Mouse (Mus musculus): ENCODE results near the gene Cd37. TPM values are rescaled to one million over a fixed set of nuclear protein-coding genes. Genes with fewer than 3 reads are reported as not detected.

The Cd37 gene
- polyA plus RNA-seq, 1 experiment: 11.2 TPM

DNA sequence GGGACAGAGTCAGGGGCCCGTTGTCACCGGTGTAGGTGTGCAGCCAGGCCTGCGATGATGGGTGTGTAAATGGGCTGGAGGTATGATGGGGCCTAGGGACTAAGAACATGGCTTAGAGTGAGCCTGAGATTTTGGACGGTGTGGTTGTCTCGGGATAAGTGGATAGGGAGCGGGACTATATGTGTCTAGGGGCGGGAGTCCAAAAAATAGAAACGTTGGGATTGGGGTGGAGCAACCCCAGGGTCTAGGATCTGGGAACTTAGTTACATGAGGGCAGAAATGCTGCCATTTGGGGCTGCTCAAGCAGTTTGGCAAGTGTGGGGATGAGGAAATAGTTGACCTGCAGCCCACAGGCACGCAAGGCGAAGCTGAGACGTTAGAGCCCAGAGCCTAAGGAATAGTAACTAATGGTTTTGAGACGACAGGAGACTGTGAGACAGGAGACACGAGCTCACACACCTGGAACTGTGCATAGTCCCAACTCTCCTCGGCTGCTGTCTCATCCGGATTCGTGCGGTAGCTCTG is 3.2 kb downstream of the Cd37 start:
- no peak for DNase-seq (ENCODE audit: extremely low spot score in 1 of 2, low spot score in 1 of 2)

- DNase-seq (ENCODE audit: extremely low spot score in 1 of 2, low spot score in 1 of 2): peak in 1 of 2 experiments; percentile 20
These were observed 3.9 kb downstream of the Cd37 start for GRCm38 (mm10) chr7:45234922-45235571.

- DNase-seq (ENCODE audit: extremely low spot score in 1 of 2, low spot score in 1 of 2): no peak
These were observed 4.5 kb downstream of the Cd37 start for GRCm38 (mm10) chr7:45234333-45234841.

DNA sequence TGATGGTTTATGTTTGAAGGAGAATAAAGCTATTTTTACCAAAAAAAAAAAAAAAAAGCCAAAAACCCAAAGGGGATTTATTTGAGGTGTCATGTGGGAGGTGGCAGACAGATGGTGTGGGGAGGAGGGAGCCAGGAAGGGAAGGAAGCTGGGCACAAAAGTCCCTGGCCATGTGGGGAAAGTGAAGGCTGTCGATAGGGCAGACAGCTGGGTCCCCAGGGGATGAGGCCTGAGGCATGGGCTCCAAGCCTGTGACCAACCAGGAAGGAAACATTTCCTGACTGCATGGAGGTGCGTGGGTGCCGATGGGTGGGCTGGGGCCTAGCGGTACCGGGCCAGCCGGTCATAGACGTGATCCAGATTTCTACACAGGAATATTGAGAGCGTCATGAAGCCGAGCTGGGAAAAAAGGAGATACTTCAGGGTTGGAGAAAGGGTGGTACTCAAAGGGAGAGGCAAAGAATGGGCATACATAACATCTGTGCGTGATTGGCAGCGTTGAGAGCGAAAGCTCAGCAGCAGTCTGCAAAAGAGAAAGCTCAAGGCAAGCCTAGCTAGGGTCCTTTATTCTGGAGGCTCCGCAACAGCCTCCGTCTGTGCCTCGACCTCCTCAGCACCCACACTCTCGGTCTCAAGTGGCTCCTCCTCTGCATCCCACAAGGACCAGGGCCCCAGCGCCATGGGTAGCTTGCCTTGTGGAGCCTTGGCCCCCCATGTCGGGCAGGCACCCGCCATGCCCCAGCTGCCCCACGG is 5.2 kb downstream of the Cd37 start:
- DNase-seq (ENCODE audit: extremely low spot score in 1 of 2, low spot score in 1 of 2): peak; percentile 81 to 87

DNA sequence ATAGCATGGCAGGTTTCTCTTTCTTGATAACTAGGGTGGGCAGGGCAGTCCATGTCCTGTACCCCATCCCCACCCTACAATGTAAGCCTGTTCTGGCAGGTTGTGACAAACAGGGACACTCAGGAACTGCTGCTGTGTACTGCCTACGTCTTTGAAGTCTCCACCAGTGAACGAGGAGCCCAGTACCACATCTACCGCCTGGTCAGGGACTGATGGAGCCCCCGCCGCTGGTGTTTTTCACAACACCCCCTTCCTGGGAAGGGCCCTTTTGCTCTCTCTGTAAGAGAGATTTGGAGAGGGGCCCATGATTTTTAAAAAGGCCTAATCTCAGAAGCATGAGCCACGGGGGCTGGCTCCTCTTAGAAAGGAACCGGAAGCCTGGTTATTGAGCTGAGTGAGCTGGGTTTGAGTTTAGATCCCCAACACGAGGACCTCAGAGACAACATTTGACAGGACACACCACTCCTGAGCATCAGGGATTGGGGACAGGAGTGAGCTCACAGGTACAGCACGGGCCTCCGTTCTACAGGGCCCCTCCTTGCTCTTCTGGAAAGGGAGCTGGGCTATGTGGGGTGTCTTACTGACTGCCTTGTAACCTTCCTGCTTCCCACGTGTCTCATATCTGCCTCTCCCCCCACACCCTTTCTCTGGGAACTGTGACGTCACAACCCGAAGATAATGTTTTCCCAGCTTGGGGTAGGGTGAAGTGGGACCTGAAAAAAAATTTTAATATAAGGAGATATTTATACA is 6.0 kb downstream of the Cd37 start:
- DNase-seq (ENCODE audit: extremely low spot score in 1 of 2, low spot score in 1 of 2): peak; percentile 57 to 75

- DNase-seq (ENCODE audit: extremely low spot score in 1 of 2, low spot score in 1 of 2): no peak
These were observed 7.0 kb downstream of the Cd37 start for GRCm38 (mm10) chr7:45231941-45232340.

DNA sequence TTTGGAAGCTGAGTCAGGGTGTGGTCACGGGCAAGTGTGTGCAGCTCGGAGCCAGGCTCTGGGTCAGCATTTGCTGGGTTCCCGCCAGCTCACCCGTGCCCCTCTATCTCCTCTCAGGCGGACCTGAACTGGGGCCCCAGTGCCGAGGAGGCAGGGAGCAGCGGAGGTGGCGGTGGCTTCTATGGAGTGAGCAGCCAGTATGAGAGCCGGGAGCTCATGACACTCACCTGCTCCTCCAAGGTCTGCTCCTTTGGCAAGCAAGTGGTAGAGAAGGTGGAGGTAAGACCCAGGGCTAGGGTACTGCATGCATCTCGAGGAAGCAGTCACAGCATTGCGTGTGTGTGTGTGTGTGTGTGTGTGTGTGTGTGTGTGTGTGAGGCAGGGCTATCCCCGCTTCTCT is 7.7 kb downstream of the Cd37 start:
- no peak for DNase-seq (ENCODE audit: extremely low spot score in 1 of 2, low spot score in 1 of 2)

DNA sequence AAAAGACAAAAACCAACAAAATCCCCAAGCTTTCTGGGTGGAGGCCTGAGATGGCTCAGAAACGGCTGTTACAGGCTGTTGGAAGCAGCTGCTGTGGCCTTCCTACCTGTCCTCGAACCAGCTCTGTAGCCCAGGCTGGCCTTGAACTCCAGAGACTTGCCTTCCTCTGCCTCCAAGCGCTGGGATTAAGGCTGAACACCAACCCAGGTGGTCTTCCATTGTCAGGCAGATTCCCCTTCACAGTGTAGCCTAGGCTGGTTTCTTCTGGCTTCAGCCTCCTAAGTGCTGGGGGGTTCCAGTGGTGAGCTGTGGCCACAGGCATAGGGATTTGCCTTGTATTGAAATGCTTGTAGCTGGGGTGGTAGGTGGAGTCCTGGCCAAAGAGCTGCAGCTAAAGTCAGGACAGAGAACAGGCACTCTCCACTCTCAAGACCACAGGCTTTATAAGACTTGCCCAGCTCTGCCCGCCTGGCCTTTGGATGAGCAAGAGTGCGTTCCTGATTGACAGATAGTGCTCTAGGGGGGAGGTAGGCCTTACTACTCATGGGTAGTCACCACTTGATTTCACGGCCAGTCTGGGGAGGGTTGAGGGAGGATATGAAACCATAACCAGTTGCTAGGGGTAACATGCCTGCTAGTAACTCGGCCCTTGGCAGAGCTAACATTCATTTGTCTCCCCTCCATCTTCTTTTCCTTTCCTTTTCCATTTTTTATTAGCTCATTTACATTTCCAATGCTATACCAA is 9.3 kb downstream of the Cd37 start:
- no peak for DNase-seq (ENCODE audit: extremely low spot score in 1 of 2, low spot score in 1 of 2)

DNA sequence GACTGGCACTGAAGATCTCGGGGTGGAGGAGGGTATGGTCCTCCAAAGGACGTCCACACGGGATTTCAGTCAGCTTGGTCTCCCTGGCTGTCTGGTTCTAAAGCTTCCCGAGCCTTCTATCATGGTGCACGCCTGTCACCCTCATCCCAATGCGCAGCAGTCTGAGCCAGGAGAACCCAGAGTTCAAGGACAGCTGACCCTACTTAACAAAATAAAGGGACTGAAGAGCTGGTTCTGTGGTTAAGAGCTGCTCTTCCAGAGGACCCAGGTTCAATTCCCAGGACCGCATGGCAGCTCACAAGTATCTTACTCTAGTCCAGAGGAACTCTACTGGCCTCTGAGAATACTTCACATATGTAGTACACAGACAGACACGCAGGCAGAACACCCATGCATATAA is 9.9 kb downstream of the Cd37 start:
- DNase-seq (ENCODE audit: extremely low spot score in 1 of 2, low spot score in 1 of 2): no peak

GRCm38 (mm10) chr7:45228548-45228947 is 10.4 kb downstream of the Cd37 start:
- no peak for DNase-seq (ENCODE audit: extremely low spot score in 1 of 2, low spot score in 1 of 2)

DNA sequence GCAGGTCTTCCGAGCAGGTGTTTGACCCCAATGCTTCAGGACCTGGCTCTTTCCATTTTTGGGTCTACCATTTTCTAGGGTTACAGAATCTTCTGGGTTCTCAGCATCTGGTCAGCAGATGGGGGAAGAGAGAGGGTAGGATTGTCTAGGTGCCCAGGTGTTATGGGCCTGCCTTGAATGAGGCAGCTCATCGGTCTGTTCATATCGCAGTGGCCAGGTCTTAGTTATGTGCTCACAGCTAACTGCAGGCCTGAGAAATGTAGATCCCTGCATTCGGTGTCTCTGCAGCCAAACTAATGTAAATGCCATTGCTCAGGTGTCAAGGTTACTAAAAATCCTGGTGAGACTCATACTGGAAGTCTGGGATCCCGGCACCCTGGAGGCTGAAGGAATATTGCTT is 12.5 kb downstream of the Cd37 start:
- no peak for DNase-seq (ENCODE audit: extremely low spot score in 1 of 2, low spot score in 1 of 2)

- DNase-seq (ENCODE audit: extremely low spot score in 1 of 2, low spot score in 1 of 2): no peak
These were observed 14.1 kb downstream of the Cd37 start for GRCm38 (mm10) chr7:45224826-45225225.

DNA sequence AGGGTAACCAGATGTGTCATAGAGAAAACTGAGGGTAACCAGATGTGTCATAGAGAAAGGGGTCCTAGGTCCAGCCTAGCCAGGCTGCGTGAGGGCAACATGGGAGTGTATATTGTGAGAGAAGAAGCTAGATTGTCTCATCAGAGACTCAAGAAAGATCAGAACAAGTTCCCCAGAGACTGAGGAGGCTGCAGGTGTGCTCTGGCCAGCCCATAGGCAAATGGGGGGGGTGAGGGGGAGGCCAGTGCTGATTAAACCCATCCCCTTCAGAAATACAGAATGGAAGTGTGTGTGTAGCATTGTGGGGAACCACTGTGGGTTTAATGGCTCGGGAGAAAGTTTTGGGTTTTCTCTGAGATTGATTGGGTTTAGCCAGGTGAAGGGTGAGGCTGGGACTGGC is 17.2 kb downstream of the Cd37 start:
- DNase-seq (ENCODE audit: extremely low spot score in 1 of 2, low spot score in 1 of 2): no peak

GRCm38 (mm10) chr7:45216442-45217183 is 22.3 kb downstream of the Cd37 start:
- DNase-seq (ENCODE audit: extremely low spot score in 1 of 2, low spot score in 1 of 2): no peak

- no peak for DNase-seq (ENCODE audit: extremely low spot score in 1 of 2, low spot score in 1 of 2)
These were observed 23.1 kb downstream of the Cd37 start, which contains the start of gene Tead2 for GRCm38 (mm10) chr7:45215673-45216441. Gene Tead2, plus strand, starts transcription at chr7:45215753.

DNA sequence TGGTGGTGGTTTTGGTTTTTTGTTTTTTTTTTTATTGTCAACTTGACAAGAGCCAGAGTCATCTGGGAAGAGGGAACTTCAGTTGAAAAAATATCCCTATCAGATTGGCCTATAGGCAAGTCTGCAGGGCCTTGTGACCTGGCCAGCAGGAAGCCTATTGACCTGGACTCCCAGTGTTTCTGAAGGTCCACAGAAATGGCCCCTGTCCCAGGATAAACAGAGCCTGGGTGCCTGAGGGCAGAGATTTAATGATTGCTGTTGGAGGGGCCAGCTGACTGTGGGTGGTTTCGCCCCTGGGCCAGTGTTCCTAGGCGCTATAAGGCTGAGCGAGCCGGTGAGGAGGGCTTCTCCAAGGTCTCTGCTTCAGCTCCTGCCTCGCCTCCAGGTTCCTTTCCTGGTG is 25.2 kb downstream of the Cd37 start:
- DNase-seq (ENCODE audit: extremely low spot score in 1 of 2, low spot score in 1 of 2): no peak

GRCm38 (mm10) chr7:45212356-45212755 is 26.6 kb downstream of the Cd37 start:
- no peak for DNase-seq (ENCODE audit: extremely low spot score in 1 of 2, low spot score in 1 of 2)

DNA sequence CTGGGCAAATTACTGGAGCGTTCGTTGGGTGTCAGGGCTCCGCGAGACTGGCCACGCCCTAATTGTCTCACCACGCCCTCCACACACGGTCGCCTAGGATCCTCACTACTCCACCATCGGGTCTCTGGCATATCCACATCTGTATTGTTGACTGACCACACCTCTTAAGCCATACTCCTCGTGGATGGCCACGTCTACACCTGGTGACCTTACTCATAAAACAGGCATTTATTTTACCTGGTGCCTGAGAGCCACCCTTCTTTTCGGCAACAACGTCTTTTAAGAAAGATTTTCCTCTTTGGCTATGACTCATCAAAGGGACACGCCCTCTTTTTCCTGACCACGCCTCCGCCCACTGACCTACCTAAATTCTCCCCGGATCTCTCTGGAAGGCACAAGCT is 27.1 kb downstream of the Cd37 start, which contains the start of gene Dkkl1:
Gene Dkkl1 (minus strand): TSS at position 297 of the 401 bp plus-strand sequence.
- DNase-seq (ENCODE audit: extremely low spot score in 1 of 2, low spot score in 1 of 2): no peak

DNA sequence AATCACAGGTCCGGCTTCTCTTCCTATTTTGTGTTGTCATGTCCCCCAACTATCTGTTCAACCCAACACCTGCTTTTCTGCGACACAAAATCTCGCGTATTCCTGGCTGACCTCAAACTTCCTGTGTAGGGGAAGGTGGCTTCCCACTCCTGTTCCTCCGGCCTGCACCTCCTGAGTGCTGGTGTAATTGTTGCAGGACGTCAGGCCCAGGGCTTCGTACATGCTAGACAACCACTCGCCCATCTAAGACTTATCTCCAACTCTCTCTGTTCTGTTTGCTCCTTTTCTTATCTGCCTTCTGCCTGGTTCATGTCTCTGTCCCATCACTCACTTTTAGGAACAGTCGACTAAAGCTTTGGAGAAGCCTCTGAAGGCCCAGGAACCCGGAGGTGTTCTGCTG is 27.8 kb downstream of the Cd37 start:
- DNase-seq (ENCODE audit: extremely low spot score in 1 of 2, low spot score in 1 of 2): no peak

Data from frontal cortex, adult 2 months (tissue).